In genomic region chr2:148877016-148877770, GRCm38 (mm10) we compare ENCODE assay signal across 9 mouse cellular contexts. TPM values are rescaled to one million over a fixed set of nuclear protein-coding genes. Genes with fewer than 3 reads are reported as not detected.
A peak's percentile ranks its signal among the peaks of the same experiment; 100 is the strongest.
DNase-seq lines count a peak whose midpoint lies in the region; ATAC-seq and TF ChIP-seq lines count a peak whose summit lies in the region.
"Had no signal": no experiment of that assay in that cellular context is flagged by ENCODE, and none has a peak within 500 bp of the region (broad histone marks: within the 10 kb centered on the region; RNA-seq: fewer than 3 reads in every experiment).

No protein-coding gene starts in this region.

- no peaks in the 10 kb centered on the region for H3K27me3 ChIP-seq in liver, embryonic 11.5 days (replicated peaks; ENCODE audit: control insufficient read depth, insufficient read depth, low read length)
- no peaks in the 10 kb centered on the region for H3K27me3 ChIP-seq in neural tube, embryonic 15.5 days (replicated peaks)

- WGBS in liver, embryonic 11.5 days: 29% methylated on average over 3 of the region's 3 CpGs
- WGBS in neural tube, embryonic 15.5 days: 56% methylated on average over 3 of the region's 3 CpGs

- intact Hi-C loops in heart, postnatal 25 days (cut with DNase I): no loop called here

- TF ChIP-seq CTCF in bone marrow macrophage, adult 2 months (IDR thresholded peaks at IDR 0.05; ENCODE audit: low read depth, low read length): no peak

- H3K4me1 ChIP-seq in liver, embryonic 11.5 days (replicated peaks; ENCODE audit: control insufficient read depth, insufficient read depth, low read length): peaks cover 17% of the 10 kb centered on the region
- peaks cover 35% of the 10 kb centered on the region for H3K4me1 ChIP-seq in bone marrow macrophage, adult 2 months (ENCODE audit: control insufficient read depth, insufficient read depth, low read length)
- peaks cover 28% of the 10 kb centered on the region for H3K4me1 ChIP-seq in neural tube, embryonic 15.5 days

- ATAC-seq in liver, embryonic 11.5 days (replicated peaks; ENCODE audit: low FRiP score): no peak
- ATAC-seq in megakaryocyte progenitor cell, adult 5-6 weeks (replicated peaks; ENCODE audit: poor library complexity): peak; percentile 4
- ATAC-seq in neural tube, embryonic 15.5 days (ENCODE audit: low FRiP score): no peak

- no peak overlapping the region for H3K9ac ChIP-seq in liver, embryonic 11.5 days (ENCODE audit: low read depth, low read length)
- H3K9ac ChIP-seq in neural tube, embryonic 15.5 days (replicated peaks): no peak overlapping the region

- TF ChIP-seq POLR2A in bone marrow macrophage, adult 2 months (IDR thresholded peaks at IDR 0.05; ENCODE audit: borderline replicate concordance, low read depth, low read length): no peak

- H3K9me3 ChIP-seq in liver, embryonic 11.5 days (ENCODE audit: control insufficient read depth, low read length): no peaks in the 10 kb centered on the region
- H3K9me3 ChIP-seq in neural tube, embryonic 15.5 days (replicated peaks): no peaks in the 10 kb centered on the region

- no peak for DNase-seq in liver, embryonic 11.5 days (ENCODE audit: low spot score)
- DNase-seq in liver: no peak
- DNase-seq in heart, postnatal 25 days (ENCODE audit: low spot score): peak; percentile 38
- no peak for DNase-seq in neural tube, embryonic 10.5 days (ENCODE audit: extremely low spot score, low spot score)
- DNase-seq in frontal cortex, postnatal 36 days (ENCODE audit: low spot score in 2 of 2): no peak

- no peak overlapping the region for H3K4me3 ChIP-seq in liver, embryonic 11.5 days (ENCODE audit: low read depth, low read length)
- no peak overlapping the region for H3K4me3 ChIP-seq in bone marrow macrophage, adult 2 months (ENCODE audit: insufficient read depth, low read length)
- H3K4me3 ChIP-seq in neural tube, embryonic 15.5 days (replicated peaks): no peak overlapping the region

- peak overlapping the region; percentile 52 for H3K27ac ChIP-seq in liver, embryonic 11.5 days (ENCODE audit: low read depth, low read length)
- peak overlapping the region; percentile 94 for H3K27ac ChIP-seq in bone marrow macrophage, adult 2 months (ENCODE audit: insufficient read depth, low read depth, low read length)
- H3K27ac ChIP-seq in neural tube, embryonic 15.5 days (replicated peaks): no peak overlapping the region

- H3K4me2 ChIP-seq in liver, embryonic 11.5 days: no peak overlapping the region
- H3K4me2 ChIP-seq in neural tube, embryonic 15.5 days: no peak overlapping the region

- H3K36me3 ChIP-seq in liver, embryonic 11.5 days (ENCODE audit: control insufficient read depth, insufficient read depth, low read length): no peaks in the 10 kb centered on the region
- H3K36me3 ChIP-seq in neural tube, embryonic 15.5 days: peaks cover 4% of the 10 kb centered on the region

RNA-seq across cellular contexts. Expression of gene Cst3, which starts 1.7 kb away (rescaled TPM):
- 209 and 224 TPM in 2 replicates for polyA plus RNA-seq in liver, embryonic 11.5 days (2014; fragmentation: Nextera tagmentation; extraction: Ambion mirVana)
- polyA plus RNA-seq in bone marrow macrophage, adult 2 months (2012; ENCODE audit: insufficient read depth, insufficient read length, missing spikeins): 2,557 and 2,597 TPM in 2 replicates
- total RNA-seq in heart, postnatal 25 days (2021): 1,000 to 10,000 TPM in 1 of 2 experiments, 100 to 1,000 TPM in 1; 940 to 1,010 TPM
- 423 and 485 TPM in 2 replicates for total RNA-seq in megakaryocyte progenitor cell, adult 5-6 weeks (2015)
- total RNA-seq in megakaryocyte progenitor cell, adult 5-6 weeks (2017): 377 and 496 TPM in 2 replicates
- polyA plus RNA-seq in neural tube, embryonic 15.5 days (2015; fragmentation: Nextera tagmentation; extraction: Ambion mirVana): 582 and 653 TPM in 2 replicates

RNA-seq across cellular contexts. Expression of gene 9230104L09Rik, which starts 12.4 kb away (rescaled TPM):
- polyA plus RNA-seq in liver, embryonic 11.5 days (2014; fragmentation: Nextera tagmentation; extraction: Ambion mirVana): not detected in 2 replicates
- polyA plus RNA-seq in bone marrow macrophage, adult 2 months (2012; ENCODE audit: insufficient read depth, insufficient read length, missing spikeins): not detected in 2 replicates
- under 1 TPM; 0.49 to 0.95 TPM for total RNA-seq in heart, postnatal 25 days (2021)
- not detected in 2 replicates for total RNA-seq in megakaryocyte progenitor cell, adult 5-6 weeks (2015)
- total RNA-seq in megakaryocyte progenitor cell, adult 5-6 weeks (2017): not detected in 2 replicates
- not detected in 2 replicates for polyA plus RNA-seq in neural tube, embryonic 15.5 days (2015; fragmentation: Nextera tagmentation; extraction: Ambion mirVana)
- polyA plus RNA-seq: neural tube, embryonic 11.5 days had no signal

RNA-seq across cellular contexts. Expression of gene Cst9, which starts 42.2 kb away (rescaled TPM):
- polyA plus RNA-seq in liver, embryonic 11.5 days (2014; fragmentation: Nextera tagmentation; extraction: Ambion mirVana): not detected in 2 replicates
- not detected in 2 replicates for polyA plus RNA-seq in bone marrow macrophage, adult 2 months (2012; ENCODE audit: insufficient read depth, insufficient read length, missing spikeins)
- total RNA-seq in heart, postnatal 25 days (2021): 1 to 10 TPM; 1.3 to 1.8 TPM
- not detected in 2 replicates for total RNA-seq in megakaryocyte progenitor cell, adult 5-6 weeks (2015)
- not detected in 2 replicates for total RNA-seq in megakaryocyte progenitor cell, adult 5-6 weeks (2017)
- not detected in 2 replicates for polyA plus RNA-seq in neural tube, embryonic 15.5 days (2015; fragmentation: Nextera tagmentation; extraction: Ambion mirVana)
- polyA plus RNA-seq: neural tube, embryonic 11.5 days had no signal

RNA-seq across cellular contexts. Expression of gene Cst13, which starts 57.3 kb away (rescaled TPM):
- polyA plus RNA-seq in liver, embryonic 11.5 days (2014; fragmentation: Nextera tagmentation; extraction: Ambion mirVana): not detected in 2 replicates
- not detected in 2 replicates for polyA plus RNA-seq in bone marrow macrophage, adult 2 months (2012; ENCODE audit: insufficient read depth, insufficient read length, missing spikeins)
- total RNA-seq in heart, postnatal 25 days (2021): not detected
- not detected in 2 replicates for total RNA-seq in megakaryocyte progenitor cell, adult 5-6 weeks (2015)
- not detected in 2 replicates for total RNA-seq in megakaryocyte progenitor cell, adult 5-6 weeks (2017)
- polyA plus RNA-seq in neural tube, embryonic 15.5 days (2015; fragmentation: Nextera tagmentation; extraction: Ambion mirVana): not detected in 2 replicates
- polyA plus RNA-seq: neural tube, embryonic 11.5 days had no signal
